Mouse (Mus musculus) layer of hippocampus, postnatal 36 days (tissue): ENCODE data around the gene Bcl9. TPM values are rescaled to one million over a fixed set of nuclear protein-coding genes. Genes with fewer than 3 reads are reported as not detected.

ENCODE experiments used
- DNase-seq, 2 experiments: peaks; one replicate each; pipeline ENCODE4 v3.0.0; 2022
- total RNA-seq, 2 experiments: library from RNA; stranded (reverse); gene quantifications; 2 replicates each; pipeline ENCODE4 v1.2.3; 2021

Gene Bcl9
- total RNA-seq, 2 experiments from 2014 or later = 59.1 to 63.3 TPM

- peak; percentile 48 to 56 for DNase-seq
These were observed 670 bp downstream of the Bcl9 start for GRCm38 (mm10) chr3:97296941-97297552.

- no peak for DNase-seq
These were observed 3.4 kb downstream of the Bcl9 start for GRCm38 (mm10) chr3:97294334-97294733.

GRCm38 (mm10) chr3:97284878-97285277 lies 12.8 kb downstream of the Bcl9 start:
- no peak for DNase-seq

- no peak for DNase-seq
These were observed 13.7 kb downstream of the Bcl9 start for GRCm38 (mm10) chr3:97284056-97284455.

- DNase-seq = no peak
These were observed 16.3 kb downstream of the Bcl9 start for GRCm38 (mm10) chr3:97281426-97281825.

GRCm38 (mm10) chr3:97275708-97276107 lies 22.0 kb downstream of the Bcl9 start:
- no peak for DNase-seq

GRCm38 (mm10) chr3:97274516-97275230 lies 23.0 kb downstream of the Bcl9 start:
- DNase-seq = no peak

- DNase-seq = no peak
These were observed 23.8 kb downstream of the Bcl9 start for GRCm38 (mm10) chr3:97273876-97274275.

- no peak for DNase-seq
These were observed 31.9 kb downstream of the Bcl9 start for GRCm38 (mm10) chr3:97265667-97266415.

- DNase-seq = no peak
These were observed 35.5 kb downstream of the Bcl9 start for GRCm38 (mm10) chr3:97262235-97262634.

- no peak for DNase-seq
These were observed 41.9 kb downstream of the Bcl9 start for GRCm38 (mm10) chr3:97255706-97256339.

GRCm38 (mm10) chr3:97254861-97255465 lies 42.8 kb downstream of the Bcl9 start:
- DNase-seq = no peak

- DNase-seq = no peak
These were observed 43.7 kb downstream of the Bcl9 start for GRCm38 (mm10) chr3:97253823-97254600.

- DNase-seq = no peak
These were observed 44.8 kb downstream of the Bcl9 start for GRCm38 (mm10) chr3:97252896-97253295.

- no peak for DNase-seq
These were observed 55.0 kb downstream of the Bcl9 start for GRCm38 (mm10) chr3:97242629-97243167.

GRCm38 (mm10) chr3:97241826-97242225 lies 55.9 kb downstream of the Bcl9 start:
- no peak for DNase-seq

GRCm38 (mm10) chr3:97239793-97240192 lies 57.9 kb downstream of the Bcl9 start:
- DNase-seq = no peak

- DNase-seq = no peak
These were observed 58.4 kb downstream of the Bcl9 start for GRCm38 (mm10) chr3:97239316-97239715.

GRCm38 (mm10) chr3:97238521-97238920 lies 59.2 kb downstream of the Bcl9 start:
- no peak for DNase-seq

- DNase-seq = no peak
These were observed 60.3 kb downstream of the Bcl9 start for GRCm38 (mm10) chr3:97237403-97237802.

- DNase-seq = no peak
These were observed 62.9 kb downstream of the Bcl9 start for GRCm38 (mm10) chr3:97234797-97235196.
